Mouse (Mus musculus): ENCODE measurements around the gene Ccdc114.

DNA sequence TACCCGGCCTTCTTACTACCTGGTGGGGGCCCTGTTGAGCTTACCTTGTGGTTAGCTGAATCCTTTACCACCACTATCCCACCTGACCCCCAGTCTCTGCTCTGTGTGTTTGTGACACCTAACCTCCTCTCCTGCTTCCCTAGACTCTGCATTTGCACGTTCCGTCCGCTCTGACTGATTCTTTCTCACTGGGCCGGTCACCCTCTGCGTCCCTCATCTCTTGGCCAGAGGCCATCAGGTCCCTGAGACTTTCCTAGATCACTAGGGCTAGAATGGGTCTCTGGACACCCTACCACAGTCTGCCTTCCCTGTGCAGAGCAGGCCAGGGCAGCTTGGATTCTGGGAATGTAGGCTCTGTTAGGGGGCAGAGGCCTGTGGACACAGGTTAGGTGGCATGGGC lies 9.8 kb upstream of the Ccdc114 start:
- no peak for TF ChIP-seq POLR2A (IDR thresholded peaks at IDR 0.05; ENCODE audit: low read depth, low read length)
- TF ChIP-seq CTCF (IDR thresholded peaks at IDR 0.05; ENCODE audit: extremely low read depth, insufficient read length, insufficient replicate concordance, low read depth, low read length) = no peak

Measured in small intestine, adult 2 months (tissue).